Mouse (Mus musculus): ENCODE data around the gene Ms4a14. TPM values are rescaled to one million over a fixed set of nuclear protein-coding genes. Genes with fewer than 3 reads are reported as not detected.

Gene Ms4a14
- polyA plus RNA-seq (2014; fragmentation: Nextera tagmentation; extraction: Ambion mirVana), result 0.05 TPM in 2 replicates

DNA sequence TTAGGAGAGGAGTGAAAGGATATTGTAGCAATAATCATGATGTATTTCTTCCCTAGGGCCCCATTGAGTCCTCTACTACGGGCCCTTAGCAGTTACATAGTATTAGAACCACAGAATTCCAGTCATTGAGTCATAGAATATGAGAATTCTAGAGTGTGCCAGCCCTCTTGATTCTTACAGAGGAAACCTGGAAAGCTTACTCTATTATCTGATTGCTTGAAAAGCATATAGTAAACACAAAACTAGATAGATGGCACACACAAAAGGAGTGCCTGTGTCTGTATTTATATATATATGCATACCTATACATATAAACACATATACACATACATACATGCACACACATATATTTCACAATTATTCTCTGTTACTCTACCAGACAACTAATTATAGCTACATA, at the start of gene Ms4a14:
Ms4a14 (minus strand) TSS at position 101 of the 400 bp plus-strand sequence.
- DNase-seq (ENCODE audit: low spot score) (no peak), ATAC-seq (ENCODE audit: low FRiP score) (no peak)
- WGBS, result 79% methylated on average over 1 of the region's 1 CpGs

DNA sequence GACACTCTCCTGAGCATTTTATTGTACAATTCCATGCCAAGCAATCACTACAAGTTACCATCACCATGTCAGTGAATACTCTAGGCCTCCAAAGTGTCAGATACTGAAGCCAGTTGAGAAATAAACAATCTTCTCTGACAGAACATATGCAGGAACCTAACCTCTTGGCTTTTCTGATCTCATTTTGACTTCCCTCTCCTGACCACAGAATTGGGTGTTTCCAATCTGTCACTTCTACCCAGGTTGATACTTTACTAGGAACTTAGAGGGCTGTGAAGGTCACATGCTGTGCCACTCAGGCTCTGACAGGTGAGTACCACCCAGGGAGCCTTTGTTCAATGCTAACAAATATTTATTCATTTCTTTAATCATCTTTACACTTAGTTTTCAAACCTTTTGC, 47.7 kb upstream of the Ms4a14 start:
- no peaks in the 10 kb centered on the region for H3K9me3 ChIP-seq (ENCODE audit: control insufficient read depth, low read length)
- no peak overlapping the region for H3K4me2 ChIP-seq (replicated peaks)
- H3K4me1 ChIP-seq (replicated peaks; ENCODE audit: control insufficient read depth, insufficient read depth, low read length), result no peaks in the 10 kb centered on the region
- H3K36me3 ChIP-seq (replicated peaks; ENCODE audit: control insufficient read depth, insufficient read depth), result no peaks in the 10 kb centered on the region
- H3K4me3 ChIP-seq (replicated peaks; ENCODE audit: low read length), result no peak overlapping the region
- H3K9ac ChIP-seq, result no peak overlapping the region
- no peaks in the 10 kb centered on the region for H3K27me3 ChIP-seq (ENCODE audit: control insufficient read depth, insufficient read depth, low read length)
- ATAC-seq (ENCODE audit: low FRiP score), result no peak
- no peak overlapping the region for H3K27ac ChIP-seq
- DNase-seq (ENCODE audit: low spot score), result no peak

More for the DNA sequence above, at the start of gene Ms4a14:
- H3K9ac ChIP-seq, result no peak within 1 kb of the TSS
- no peaks in the 10 kb centered on the region for H3K9me3 ChIP-seq (ENCODE audit: control insufficient read depth, low read length)
- no peaks in the 10 kb centered on the region for H3K36me3 ChIP-seq (replicated peaks; ENCODE audit: control insufficient read depth, insufficient read depth)
- no peak within 1 kb of the TSS for H3K4me2 ChIP-seq (replicated peaks)
- H3K27me3 ChIP-seq (ENCODE audit: control insufficient read depth, insufficient read depth, low read length), result no peaks in the 10 kb centered on the region
- no peak within 1 kb of the TSS for H3K4me3 ChIP-seq (replicated peaks; ENCODE audit: low read length)
- no peak within 1 kb of the TSS for H3K27ac ChIP-seq
- no peaks in the 10 kb centered on the region for H3K4me1 ChIP-seq (replicated peaks; ENCODE audit: control insufficient read depth, insufficient read depth, low read length)

DNA sequence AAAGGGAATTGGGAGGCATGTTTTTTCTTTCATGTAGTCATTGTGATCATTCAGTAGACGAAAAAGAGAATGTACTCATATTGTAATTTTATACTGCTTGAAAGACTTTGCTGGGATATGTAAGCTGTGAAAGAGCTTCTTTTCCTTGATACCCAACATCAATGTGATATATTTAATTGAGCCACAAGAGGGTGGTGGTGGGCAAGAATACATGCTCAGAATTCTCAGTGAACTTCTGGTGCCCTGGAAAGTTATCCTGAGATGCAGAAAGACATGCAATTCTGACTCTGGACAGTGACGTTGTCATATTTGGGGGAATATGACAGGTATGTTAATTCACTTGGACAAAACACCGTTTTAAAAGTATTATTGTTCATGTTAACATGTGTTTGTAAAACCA, 45.9 kb upstream of the Ms4a14 start:
- no peak for ATAC-seq (ENCODE audit: low FRiP score)
- 64% methylated on average over 3 of the region's 3 CpGs for WGBS

DNA sequence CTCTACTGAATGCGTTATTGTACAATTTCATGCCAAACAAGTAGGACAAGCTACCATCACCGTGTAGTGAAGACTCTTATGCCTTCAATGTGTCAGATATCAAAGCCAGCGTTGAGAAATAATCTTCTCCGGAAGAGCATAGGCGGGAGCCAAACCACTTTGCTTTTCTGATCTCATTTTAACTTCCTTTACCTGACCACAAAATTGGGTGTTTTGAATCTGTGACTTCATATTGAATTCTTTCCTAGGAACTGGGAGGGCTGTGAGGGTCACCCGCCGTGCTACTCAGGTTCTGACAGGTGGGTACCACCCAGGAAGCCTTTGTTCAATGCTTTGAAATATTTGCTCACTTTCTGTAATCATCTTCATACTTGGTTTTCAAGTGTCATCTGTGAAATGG, 41.5 kb upstream of the Ms4a14 start:
- Histone ChIP-seq H3K9ac (no peak overlapping the region), H3K4me1 (replicated peaks; ENCODE audit: control insufficient read depth, insufficient read depth, low read length) (no peaks in the 10 kb centered on the region), H3K9me3 (ENCODE audit: control insufficient read depth, low read length) (no peaks in the 10 kb centered on the region), H3K27ac (no peak overlapping the region), H3K27me3 (ENCODE audit: control insufficient read depth, insufficient read depth, low read length) (no peaks in the 10 kb centered on the region), H3K36me3 (replicated peaks; ENCODE audit: control insufficient read depth, insufficient read depth) (no peaks in the 10 kb centered on the region), H3K4me2 (replicated peaks) (no peak overlapping the region), H3K4me3 (replicated peaks; ENCODE audit: low read length) (no peak overlapping the region)
- 89% methylated on average over 7 of the region's 7 CpGs for WGBS
- ATAC-seq (ENCODE audit: low FRiP score), result no peak
- DNase-seq (ENCODE audit: low spot score), result no peak

More for the DNA sequence above, 45.9 kb upstream of the Ms4a14 start:
- Histone ChIP-seq H3K4me1 (replicated peaks; ENCODE audit: control insufficient read depth, insufficient read depth, low read length) (no peaks in the 10 kb centered on the region), H3K36me3 (replicated peaks; ENCODE audit: control insufficient read depth, insufficient read depth) (no peaks in the 10 kb centered on the region), H3K9me3 (ENCODE audit: control insufficient read depth, low read length) (no peaks in the 10 kb centered on the region), H3K4me2 (replicated peaks) (no peak overlapping the region), H3K9ac (no peak overlapping the region), H3K4me3 (replicated peaks; ENCODE audit: low read length) (no peak overlapping the region), H3K27ac (no peak overlapping the region), H3K27me3 (ENCODE audit: control insufficient read depth, insufficient read depth, low read length) (no peaks in the 10 kb centered on the region)
- DNase-seq (ENCODE audit: low spot score), result no peak

DNA sequence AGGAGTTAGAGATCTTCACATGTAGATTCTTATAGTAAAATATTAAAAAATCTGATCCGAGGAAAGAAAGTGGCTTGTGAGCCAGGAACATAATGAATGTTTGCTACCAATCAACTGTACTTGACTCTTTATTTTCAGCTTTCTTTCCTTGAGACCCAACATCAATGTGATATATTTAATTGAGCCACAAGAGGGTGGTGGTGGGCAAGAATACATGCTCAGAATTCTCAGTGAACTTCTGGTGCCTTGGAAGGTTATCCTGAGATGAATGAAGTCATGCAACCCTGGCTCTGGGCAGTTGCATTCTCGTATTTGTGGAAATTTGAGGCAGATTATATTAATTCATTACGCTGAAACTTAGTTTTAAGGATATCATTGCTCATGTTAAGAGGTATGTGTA, 37.6 kb upstream of the Ms4a14 start:
- no peaks in the 10 kb centered on the region for H3K36me3 ChIP-seq (replicated peaks; ENCODE audit: control insufficient read depth, insufficient read depth)
- no peaks in the 10 kb centered on the region for H3K4me1 ChIP-seq (replicated peaks; ENCODE audit: control insufficient read depth, insufficient read depth, low read length)
- DNase-seq (ENCODE audit: low spot score), result no peak
- WGBS, result 61% methylated on average over 3 of the region's 3 CpGs
- no peak for ATAC-seq (ENCODE audit: low FRiP score)
- H3K27me3 ChIP-seq (ENCODE audit: control insufficient read depth, insufficient read depth, low read length), result no peaks in the 10 kb centered on the region
- H3K4me2 ChIP-seq (replicated peaks), result no peak overlapping the region
- no peak overlapping the region for H3K9ac ChIP-seq
- H3K27ac ChIP-seq, result no peak overlapping the region
- H3K9me3 ChIP-seq (ENCODE audit: control insufficient read depth, low read length), result no peaks in the 10 kb centered on the region
- H3K4me3 ChIP-seq (replicated peaks; ENCODE audit: low read length), result no peak overlapping the region

DNA sequence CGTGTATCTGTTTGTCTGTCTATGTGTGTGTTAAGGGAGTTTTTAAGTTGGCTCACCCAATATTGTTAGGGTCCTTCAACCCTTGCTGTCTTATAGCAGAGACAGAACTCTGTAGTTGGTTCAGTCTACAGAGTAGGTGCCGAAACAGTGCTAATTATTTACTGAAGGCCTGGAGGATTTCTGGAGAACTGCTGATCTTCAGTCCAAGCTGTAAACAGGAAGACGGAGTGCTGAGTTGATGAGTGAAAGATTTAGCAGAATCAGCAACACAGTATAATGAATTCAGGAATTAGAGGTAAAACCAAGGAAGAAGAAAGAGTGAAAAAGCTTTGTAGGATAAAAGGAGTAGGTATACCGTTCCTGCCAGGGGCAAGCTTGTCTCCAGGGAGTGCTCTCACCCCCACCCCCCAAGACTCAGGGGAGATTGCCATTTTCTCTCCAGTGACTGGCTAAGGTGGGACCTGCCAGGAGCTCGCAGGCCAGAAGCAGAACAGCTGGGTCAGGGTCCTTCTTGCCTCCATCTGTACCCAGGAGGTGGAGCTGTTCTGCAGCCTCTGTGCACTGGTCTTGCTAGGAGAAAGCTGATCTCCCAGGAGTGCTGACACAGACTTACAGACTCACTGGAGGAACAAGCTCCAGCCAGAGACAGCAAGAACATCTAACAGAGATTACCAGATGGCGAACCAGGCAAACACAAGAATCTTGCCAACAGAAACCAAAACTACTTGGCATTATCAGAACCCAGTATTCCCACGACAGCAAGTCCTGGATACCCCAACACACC, 35.6 kb upstream of the Ms4a14 start:
- ATAC-seq (ENCODE audit: low FRiP score) (no peak), DNase-seq (ENCODE audit: low spot score) (no peak)
- H3K9me3 ChIP-seq (ENCODE audit: control insufficient read depth, low read length), result no peaks in the 10 kb centered on the region
- no peaks in the 10 kb centered on the region for H3K4me1 ChIP-seq (replicated peaks; ENCODE audit: control insufficient read depth, insufficient read depth, low read length)
- H3K36me3 ChIP-seq (replicated peaks; ENCODE audit: control insufficient read depth, insufficient read depth), result no peaks in the 10 kb centered on the region
- H3K9ac ChIP-seq, result no peak overlapping the region
- WGBS, result 63% methylated on average over 7 of the region's 7 CpGs
- H3K4me3 ChIP-seq (replicated peaks; ENCODE audit: low read length), result no peak overlapping the region
- no peak overlapping the region for H3K4me2 ChIP-seq (replicated peaks)
- no peak overlapping the region for H3K27ac ChIP-seq
- H3K27me3 ChIP-seq (ENCODE audit: control insufficient read depth, insufficient read depth, low read length), result no peaks in the 10 kb centered on the region

DNA sequence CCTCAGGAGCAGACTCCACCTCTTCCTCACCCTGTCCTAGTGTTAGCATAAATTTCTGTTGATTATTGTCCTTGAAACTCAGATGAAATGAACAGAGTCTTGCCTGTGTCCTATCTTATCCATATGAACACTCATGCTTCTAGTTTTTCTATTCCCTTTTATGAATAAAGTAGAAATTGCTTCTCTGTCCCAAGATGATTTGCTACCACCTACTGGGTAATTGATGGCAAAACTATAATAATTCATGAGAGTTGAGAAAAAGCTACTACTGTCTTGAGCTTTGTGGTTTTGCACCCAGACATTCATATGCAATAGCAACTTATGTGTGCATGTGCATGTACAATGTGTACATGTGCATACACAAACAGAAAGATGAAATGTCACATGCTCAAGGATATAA, 29.7 kb upstream of the Ms4a14 start:
- Histone ChIP-seq H3K27me3 (ENCODE audit: control insufficient read depth, insufficient read depth, low read length) (no peaks in the 10 kb centered on the region), H3K9me3 (ENCODE audit: control insufficient read depth, low read length) (no peaks in the 10 kb centered on the region), H3K27ac (no peak overlapping the region), H3K4me3 (replicated peaks; ENCODE audit: low read length) (no peak overlapping the region), H3K4me1 (replicated peaks; ENCODE audit: control insufficient read depth, insufficient read depth, low read length) (no peaks in the 10 kb centered on the region), H3K9ac (no peak overlapping the region), H3K36me3 (replicated peaks; ENCODE audit: control insufficient read depth, insufficient read depth) (no peaks in the 10 kb centered on the region), H3K4me2 (replicated peaks) (no peak overlapping the region)
- DNase-seq (ENCODE audit: low spot score) (no peak), ATAC-seq (ENCODE audit: low FRiP score) (no peak)

DNA sequence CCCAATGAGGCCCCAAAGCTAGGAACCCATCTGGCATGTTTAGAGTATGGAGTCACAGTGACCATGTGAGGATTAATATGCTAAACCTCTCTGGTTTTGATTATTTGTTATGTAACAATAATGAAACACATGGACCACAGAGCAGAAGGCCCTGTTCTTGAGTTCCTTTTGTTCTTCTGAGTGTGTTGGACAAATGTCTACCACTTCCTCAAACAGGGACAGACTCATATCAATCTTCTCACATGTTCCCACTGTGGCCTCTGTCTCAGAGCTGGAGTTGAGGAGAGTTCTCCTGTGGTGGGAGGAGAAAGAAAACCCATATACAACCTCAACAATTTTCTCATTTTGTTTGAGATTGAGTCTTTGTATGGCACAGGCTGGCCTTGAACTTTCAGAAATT, 28.9 kb upstream of the Ms4a14 start:
- Histone ChIP-seq H3K27me3 (ENCODE audit: control insufficient read depth, insufficient read depth, low read length) (no peaks in the 10 kb centered on the region), H3K4me1 (replicated peaks; ENCODE audit: control insufficient read depth, insufficient read depth, low read length) (no peaks in the 10 kb centered on the region), H3K27ac (no peak overlapping the region), H3K4me3 (replicated peaks; ENCODE audit: low read length) (no peak overlapping the region), H3K9ac (no peak overlapping the region), H3K9me3 (ENCODE audit: control insufficient read depth, low read length) (no peaks in the 10 kb centered on the region), H3K36me3 (replicated peaks; ENCODE audit: control insufficient read depth, insufficient read depth) (no peaks in the 10 kb centered on the region), H3K4me2 (replicated peaks) (no peak overlapping the region)
- ATAC-seq (ENCODE audit: low FRiP score) (no peak), DNase-seq (ENCODE audit: low spot score) (no peak)

DNA sequence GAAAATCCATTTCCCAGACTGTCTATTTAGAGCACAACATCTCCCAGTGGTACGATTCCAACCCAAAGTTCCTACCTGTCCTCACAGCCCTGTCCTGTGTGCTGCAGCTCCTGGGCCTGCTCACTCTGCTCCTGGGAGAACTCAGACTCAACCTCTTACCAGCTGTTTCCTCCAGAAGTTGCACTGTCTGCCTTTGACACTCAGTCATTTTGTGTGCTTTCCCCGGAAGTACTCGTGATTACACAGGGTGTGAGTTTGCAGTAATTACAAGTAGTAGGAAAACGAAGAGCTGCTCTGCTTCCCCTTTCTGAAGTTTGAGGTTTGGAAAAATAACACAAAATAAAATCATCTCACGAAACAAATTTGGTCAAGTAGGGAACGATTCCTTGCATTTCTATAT, 21.7 kb upstream of the Ms4a14 start, which contains the start of gene Ms4a7:
Ms4a7 (minus strand) TSS at position 215 of the 400 bp plus-strand sequence.
- Histone ChIP-seq H3K4me1 (replicated peaks; ENCODE audit: control insufficient read depth, insufficient read depth, low read length) (no peaks in the 10 kb centered on the region), H3K27ac (no peak within 1 kb of the TSS), H3K4me2 (replicated peaks) (no peak within 1 kb of the TSS), H3K9me3 (ENCODE audit: control insufficient read depth, low read length) (no peaks in the 10 kb centered on the region), H3K9ac (no peak within 1 kb of the TSS), H3K4me3 (replicated peaks; ENCODE audit: low read length) (no peak within 1 kb of the TSS), H3K36me3 (replicated peaks; ENCODE audit: control insufficient read depth, insufficient read depth) (no peaks in the 10 kb centered on the region), H3K27me3 (ENCODE audit: control insufficient read depth, insufficient read depth, low read length) (no peaks in the 10 kb centered on the region)
- DNase-seq (ENCODE audit: low spot score), result no peak
- WGBS, result 92% methylated on average over 6 of the region's 6 CpGs
- ATAC-seq (ENCODE audit: low FRiP score), result no peak

DNA sequence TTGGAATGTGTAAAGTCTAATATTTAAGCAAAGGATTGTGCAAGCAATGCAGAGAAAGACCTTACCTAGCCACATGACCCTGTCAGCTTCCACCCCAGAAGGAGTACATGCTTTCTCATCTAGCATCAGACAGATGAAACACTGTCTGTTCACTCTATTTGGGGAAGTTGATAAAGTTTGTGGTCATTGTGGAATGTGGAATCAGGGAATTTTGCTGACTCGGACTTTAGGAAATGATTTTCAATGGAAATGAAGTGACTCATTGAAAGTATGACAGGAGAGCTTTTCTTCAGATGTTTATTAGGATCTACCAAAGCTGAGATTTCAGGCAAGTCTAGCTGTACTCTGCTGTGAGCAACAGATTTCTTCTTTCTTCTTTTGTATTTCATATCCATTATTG, 6.9 kb upstream of the Ms4a14 start:
- Histone ChIP-seq H3K9ac (no peak overlapping the region), H3K9me3 (ENCODE audit: control insufficient read depth, low read length) (no peaks in the 10 kb centered on the region), H3K27ac (no peak overlapping the region), H3K4me1 (replicated peaks; ENCODE audit: control insufficient read depth, insufficient read depth, low read length) (no peaks in the 10 kb centered on the region), H3K4me2 (replicated peaks) (no peak overlapping the region), H3K36me3 (replicated peaks; ENCODE audit: control insufficient read depth, insufficient read depth) (no peaks in the 10 kb centered on the region), H3K27me3 (ENCODE audit: control insufficient read depth, insufficient read depth, low read length) (no peaks in the 10 kb centered on the region), H3K4me3 (replicated peaks; ENCODE audit: low read length) (no peak overlapping the region)
- WGBS, result 86% methylated on average over 1 of the region's 1 CpGs
- DNase-seq (ENCODE audit: low spot score) (no peak), ATAC-seq (ENCODE audit: low FRiP score) (no peak)
